Mouse (Mus musculus): ENCODE measurements around the gene Zfp512b. TPM values are rescaled to one million over a fixed set of nuclear protein-coding genes. Genes with fewer than 3 reads are reported as not detected.

The Zfp512b gene
- polyA plus RNA-seq, 1 experiment from 2014 or later = 75.3 TPM

GRCm38 (mm10) chr2:181585506-181585905, 7.1 kb downstream of the Zfp512b start:
- DNase-seq = no peak
- no peaks in the 10 kb centered on the region for H3K27me3 ChIP-seq (ENCODE audit: control insufficient read depth, insufficient read depth, low read length)
- no peak overlapping the region for H3K9ac ChIP-seq (replicated peaks; ENCODE audit: low read length)
- peaks cover 79% of the 10 kb centered on the region for H3K36me3 ChIP-seq (ENCODE audit: control insufficient read depth, insufficient read depth, low read length)
- H3K4me1 ChIP-seq (ENCODE audit: control insufficient read depth, insufficient read depth, low read length) = peaks cover 4% of the 10 kb centered on the region
- no peaks in the 10 kb centered on the region for H3K9me3 ChIP-seq (ENCODE audit: control insufficient read depth, low read length)
- no peak overlapping the region for H3K4me2 ChIP-seq (ENCODE audit: low read length)
- H3K4me3 ChIP-seq (replicated peaks; ENCODE audit: low read depth, low read length) = no peak overlapping the region
- no peak overlapping the region for H3K27ac ChIP-seq (replicated peaks; ENCODE audit: low read depth, low read length)
- 93% methylated on average over 5 of the region's 5 CpGs for WGBS
- ATAC-seq (ENCODE audit: low FRiP score, low TSS enrichment) = no peak

- ATAC-seq (ENCODE audit: low FRiP score, low TSS enrichment) = no peak
- Histone ChIP-seq H3K27ac (replicated peaks; ENCODE audit: low read depth, low read length) (no peak within 1 kb of the TSS), H3K4me1 (ENCODE audit: control insufficient read depth, insufficient read depth, low read length) (peaks cover 9% of the 10 kb centered on the region), H3K9ac (replicated peaks; ENCODE audit: low read length) (no peak within 1 kb of the TSS), H3K4me2 (ENCODE audit: low read length) (no peak within 1 kb of the TSS), H3K4me3 (replicated peaks; ENCODE audit: low read depth, low read length) (no peak within 1 kb of the TSS), H3K36me3 (ENCODE audit: control insufficient read depth, insufficient read depth, low read length) (peaks cover 69% of the 10 kb centered on the region), H3K27me3 (ENCODE audit: control insufficient read depth, insufficient read depth, low read length) (no peaks in the 10 kb centered on the region), H3K9me3 (ENCODE audit: control insufficient read depth, low read length) (no peaks in the 10 kb centered on the region)
- WGBS = 92% methylated on average over 4 of the region's 4 CpGs
- DNase-seq = no peak
Observed at GRCm38 (mm10) chr2:181584411-181584942, 8.1 kb downstream of the Zfp512b start, which contains the start of gene Uckl1. Uckl1 (minus strand) TSS chr2:181584892.

- ATAC-seq (ENCODE audit: low FRiP score, low TSS enrichment) (no peak), DNase-seq (no peak)
- Histone ChIP-seq H3K9me3 (ENCODE audit: control insufficient read depth, low read length) (no peaks in the 10 kb centered on the region), H3K36me3 (ENCODE audit: control insufficient read depth, insufficient read depth, low read length) (peaks cover 60% of the 10 kb centered on the region), H3K27ac (replicated peaks; ENCODE audit: low read depth, low read length) (no peak overlapping the region), H3K27me3 (ENCODE audit: control insufficient read depth, insufficient read depth, low read length) (no peaks in the 10 kb centered on the region), H3K4me3 (replicated peaks; ENCODE audit: low read depth, low read length) (no peak overlapping the region), H3K4me2 (ENCODE audit: low read length) (no peak overlapping the region), H3K4me1 (ENCODE audit: control insufficient read depth, insufficient read depth, low read length) (peaks cover 9% of the 10 kb centered on the region), H3K9ac (replicated peaks; ENCODE audit: low read length) (no peak overlapping the region)
- WGBS = 92% methylated on average over 3 of the region's 3 CpGs
Observed at GRCm38 (mm10) chr2:181583460-181584257, 8.9 kb downstream of the Zfp512b start.

GRCm38 (mm10) chr2:181582939-181583338, 9.7 kb downstream of the Zfp512b start:
- ATAC-seq (ENCODE audit: low FRiP score, low TSS enrichment) = no peak

GRCm38 (mm10) chr2:181582358-181582757, 10.2 kb downstream of the Zfp512b start:
- H3K9me3 ChIP-seq (ENCODE audit: control insufficient read depth, low read length) = no peaks in the 10 kb centered on the region
- 0 out of 2 replicates have a peak overlapping the region, but pooled peaks have one; percentile 68 for H3K4me3 ChIP-seq (replicated peaks; ENCODE audit: low read depth, low read length)
- ATAC-seq (ENCODE audit: low FRiP score, low TSS enrichment) (no peak), DNase-seq (no peak)
- peaks cover 48% of the 10 kb centered on the region for H3K36me3 ChIP-seq (ENCODE audit: control insufficient read depth, insufficient read depth, low read length)
- H3K4me2 ChIP-seq (ENCODE audit: low read length) = peak overlapping the region; percentile 96
- WGBS = 85% methylated on average over 2 of the region's 2 CpGs
- no peaks in the 10 kb centered on the region for H3K27me3 ChIP-seq (ENCODE audit: control insufficient read depth, insufficient read depth, low read length)
- H3K4me1 ChIP-seq (ENCODE audit: control insufficient read depth, insufficient read depth, low read length) = peaks cover 9% of the 10 kb centered on the region
- H3K27ac ChIP-seq (replicated peaks; ENCODE audit: low read depth, low read length) = peak overlapping the region; percentile 32; the same call in 1 of the 2 replicates
- H3K9ac ChIP-seq (replicated peaks; ENCODE audit: low read length) = no peak overlapping the region; the same call in 1 of the 2 replicates

More at GRCm38 (mm10) chr2:181582939-181583338, 9.7 kb downstream of the Zfp512b start:
- H3K4me2 ChIP-seq (ENCODE audit: low read length) = no peak overlapping the region
- no peak overlapping the region for H3K27ac ChIP-seq (replicated peaks; ENCODE audit: low read depth, low read length)
- peaks cover 9% of the 10 kb centered on the region for H3K4me1 ChIP-seq (ENCODE audit: control insufficient read depth, insufficient read depth, low read length)
- 87% methylated on average over 1 of the region's 1 CpGs for WGBS
- no peak overlapping the region for H3K9ac ChIP-seq (replicated peaks; ENCODE audit: low read length)
- no peak overlapping the region for H3K4me3 ChIP-seq (replicated peaks; ENCODE audit: low read depth, low read length)
- H3K9me3 ChIP-seq (ENCODE audit: control insufficient read depth, low read length) = no peaks in the 10 kb centered on the region
- H3K36me3 ChIP-seq (ENCODE audit: control insufficient read depth, insufficient read depth, low read length) = peaks cover 53% of the 10 kb centered on the region
- no peaks in the 10 kb centered on the region for H3K27me3 ChIP-seq (ENCODE audit: control insufficient read depth, insufficient read depth, low read length)
- no peak for DNase-seq

- Histone ChIP-seq H3K36me3 (ENCODE audit: control insufficient read depth, insufficient read depth, low read length) (peaks cover 41% of the 10 kb centered on the region), H3K4me3 (replicated peaks; ENCODE audit: low read depth, low read length) (peak overlapping the region; percentile 68), H3K4me2 (ENCODE audit: low read length) (peak overlapping the region; percentile 96), H3K4me1 (ENCODE audit: control insufficient read depth, insufficient read depth, low read length) (peaks cover 9% of the 10 kb centered on the region), H3K27ac (replicated peaks; ENCODE audit: low read depth, low read length) (peak overlapping the region; percentile 91), H3K9me3 (ENCODE audit: control insufficient read depth, low read length) (no peaks in the 10 kb centered on the region), H3K9ac (replicated peaks; ENCODE audit: low read length) (peak overlapping the region; percentile 86), H3K27me3 (ENCODE audit: control insufficient read depth, insufficient read depth, low read length) (no peaks in the 10 kb centered on the region)
- ATAC-seq (ENCODE audit: low FRiP score, low TSS enrichment) = peak; percentile 82
- peak; percentile 90 for DNase-seq
- WGBS = under 1% methylated on average over 49 of the region's 49 CpGs
Observed at GRCm38 (mm10) chr2:181581402-181582120, 11.0 kb downstream of the Zfp512b start.

GRCm38 (mm10) chr2:181581016-181581401, 11.6 kb downstream of the Zfp512b start:
- peaks cover 9% of the 10 kb centered on the region for H3K4me1 ChIP-seq (ENCODE audit: control insufficient read depth, insufficient read depth, low read length)
- WGBS = under 1% methylated on average over 11 of the region's 11 CpGs
- H3K9ac ChIP-seq (replicated peaks; ENCODE audit: low read length) = peak overlapping the region; percentile 86
- H3K27ac ChIP-seq (replicated peaks; ENCODE audit: low read depth, low read length) = peak overlapping the region; percentile 91
- peak overlapping the region; percentile 68 for H3K4me3 ChIP-seq (replicated peaks; ENCODE audit: low read depth, low read length)
- H3K36me3 ChIP-seq (ENCODE audit: control insufficient read depth, insufficient read depth, low read length) = peaks cover 35% of the 10 kb centered on the region
- peak; percentile 92 for DNase-seq
- no peaks in the 10 kb centered on the region for H3K27me3 ChIP-seq (ENCODE audit: control insufficient read depth, insufficient read depth, low read length)
- H3K9me3 ChIP-seq (ENCODE audit: control insufficient read depth, low read length) = no peaks in the 10 kb centered on the region
- peak; percentile 81 for ATAC-seq (ENCODE audit: low FRiP score, low TSS enrichment)
- peak overlapping the region; percentile 96 for H3K4me2 ChIP-seq (ENCODE audit: low read length)

- peak overlapping the region; percentile 96 for H3K4me2 ChIP-seq (ENCODE audit: low read length)
- WGBS = 81% methylated on average over 5 of the region's 5 CpGs
Observed at GRCm38 (mm10) chr2:181580131-181580772, 12.4 kb downstream of the Zfp512b start.

More at GRCm38 (mm10) chr2:181580131-181580772, 12.4 kb downstream of the Zfp512b start:
- H3K4me1 ChIP-seq (ENCODE audit: control insufficient read depth, insufficient read depth, low read length) = peaks cover 9% of the 10 kb centered on the region
- ATAC-seq (ENCODE audit: low FRiP score, low TSS enrichment) (no peak), DNase-seq (no peak)
- H3K9me3 ChIP-seq (ENCODE audit: control insufficient read depth, low read length) = no peaks in the 10 kb centered on the region
- H3K27me3 ChIP-seq (ENCODE audit: control insufficient read depth, insufficient read depth, low read length) = no peaks in the 10 kb centered on the region
- peak overlapping the region; percentile 51; the same call in 1 of the 2 replicates for H3K9ac ChIP-seq (replicated peaks; ENCODE audit: low read length)
- peak overlapping the region; percentile 68; the same call in 1 of the 2 replicates for H3K4me3 ChIP-seq (replicated peaks; ENCODE audit: low read depth, low read length)
- peaks cover 27% of the 10 kb centered on the region for H3K36me3 ChIP-seq (ENCODE audit: control insufficient read depth, insufficient read depth, low read length)
- peak overlapping the region; percentile 91 for H3K27ac ChIP-seq (replicated peaks; ENCODE audit: low read depth, low read length)
